Mouse (Mus musculus) kidney, embryonic 14.5 days (tissue): Measurements from ENCODE around the gene Efhd1. TPM values are rescaled to one million over a fixed set of nuclear protein-coding genes. Genes with fewer than 3 reads are reported as not detected.

Experiments
- ATAC-seq: fragments of 200-750 bp; cut with Nextera tagmentation; 2 replicates; pipeline ENCODE4 v1.8.0; 2017; ENCODE audit warnings: moderate number of reproducible peaks, mild to moderate bottlenecking, moderate TSS enrichment, moderate library complexity; ENCODE audit not compliant: low FRiP score, low TSS enrichment
- H3K27ac ChIP-seq: fragments of 300-500 bp; sonication (generic); 2 replicates; pipeline ENCODE4 v1.5.1; 2014; ENCODE audit warnings: low read depth, mild to moderate bottlenecking, low read length, moderate library complexity, mixed read lengths
- H3K27me3 ChIP-seq: fragments of 300-500 bp; sonication (generic); 2 replicates; pipeline ENCODE4 v1.6.1; 2014; ENCODE audit warnings: mild to moderate bottlenecking, low read length; ENCODE audit not compliant: control insufficient read depth, insufficient read depth
- H3K36me3 ChIP-seq: fragments of 300-500 bp; sonication (generic); 2 replicates; pipeline ENCODE4 v1.6.1; 2014; ENCODE audit warnings: low read length, mixed read lengths; ENCODE audit not compliant: control insufficient read depth, insufficient read depth
- H3K4me1 ChIP-seq: fragments of 300-500 bp; sonication (generic); 2 replicates; pipeline ENCODE4 v1.6.1; 2014; ENCODE audit warnings: low read length, mixed read lengths; ENCODE audit not compliant: control insufficient read depth, insufficient read depth
- H3K4me2 ChIP-seq: fragments of 300-500 bp; sonication (generic); replicated peaks from 2 replicates; pipeline ENCODE4 v1.6.1; 2014; ENCODE audit warnings: low read depth, mild to moderate bottlenecking, low read length
- H3K4me3 ChIP-seq: fragments of 300-500 bp; sonication (generic); 2 replicates; pipeline ENCODE4 v1.5.1; 2014; ENCODE audit warnings: mild to moderate bottlenecking, low read length
- H3K9ac ChIP-seq: fragments of 300-500 bp; sonication (generic); 2 replicates; pipeline ENCODE4 v1.6.1; 2014; ENCODE audit warnings: low read depth, mild to moderate bottlenecking, low read length, moderate library complexity
- H3K9me3 ChIP-seq: fragments of 300-500 bp; sonication (generic); 2 replicates; pipeline ENCODE4 v1.6.1; 2016; ENCODE audit warnings: low read length; ENCODE audit not compliant: control insufficient read depth
- WGBS: fragments of 180-500 bp; shearing (Covaris S2); extraction: QIAGEN DNeasy Blood & Tissue Kit; methylation state at CpG from one replicate; pipeline ENCODE4 v1.1.7; 2014; 5-methylcytosine and 5-hydroxymethylcytosine counted together
- polyA plus RNA-seq: library from polyadenylated mRNA; unstranded; fragments of >200 nt; fragmentation: Nextera tagmentation; extraction: Ambion mirVana; gene quantifications from 2 replicates; pipeline ENCODE4 v1.2.1, GENCODE M21; 2014

Efhd1 gene
- polyA plus RNA-seq, 1 experiment from 2014 or later, result 3.6 TPM

- no peaks in the 10 kb centered on the region for H3K27me3 ChIP-seq
- no peaks in the 10 kb centered on the region for H3K9me3 ChIP-seq
- H3K27ac ChIP-seq, result no peak overlapping the region
- H3K36me3 ChIP-seq, result no peaks in the 10 kb centered on the region
- peak; percentile 84 for ATAC-seq
- no peak overlapping the region; the same call in 1 of the 2 replicates for H3K9ac ChIP-seq
- H3K4me1 ChIP-seq, result peaks cover 2% of the 10 kb centered on the region; the same call in 1 of the 2 replicates
- H3K4me3 ChIP-seq, result no peak overlapping the region
- WGBS, result 44% methylated on average over 15 of the region's 15 CpGs
- no peak overlapping the region for H3K4me2 ChIP-seq
Observed at GRCm38 (mm10) chr1:87292420-87293190, 28.4 kb downstream of the Efhd1 start.

- ATAC-seq, result no peak; the same call in 1 of the 2 replicates
- Histone ChIP-seq H3K36me3 (no peaks in the 10 kb centered on the region), H3K4me1 (peaks cover 2% of the 10 kb centered on the region; the same call in 1 of the 2 replicates), H3K4me3 (no peak overlapping the region), H3K9me3 (no peaks in the 10 kb centered on the region), H3K4me2 (no peak overlapping the region), H3K27me3 (no peaks in the 10 kb centered on the region), H3K27ac (peak overlapping the region; percentile 13; the same call in 1 of the 2 replicates), H3K9ac (no peak overlapping the region)
- WGBS, result 65% methylated on average over 4 of the region's 4 CpGs
Observed at GRCm38 (mm10) chr1:87294063-87294710, 30.0 kb downstream of the Efhd1 start.

GRCm38 (mm10) chr1:87294951-87295350, 30.8 kb downstream of the Efhd1 start:
- ATAC-seq, result no peak
- Histone ChIP-seq H3K9ac (no peak overlapping the region), H3K9me3 (no peaks in the 10 kb centered on the region), H3K27me3 (no peaks in the 10 kb centered on the region), H3K4me2 (no peak overlapping the region), H3K27ac (peak overlapping the region; percentile 33; the same call in 1 of the 2 replicates), H3K4me3 (no peak overlapping the region), H3K4me1 (peaks cover 2% of the 10 kb centered on the region; the same call in 1 of the 2 replicates), H3K36me3 (no peaks in the 10 kb centered on the region)
- WGBS, result 49% methylated on average over 4 of the region's 4 CpGs

- no peak overlapping the region for H3K27ac ChIP-seq
- no peak overlapping the region for H3K9ac ChIP-seq
- H3K9me3 ChIP-seq, result no peaks in the 10 kb centered on the region
- 90% methylated on average over 10 of the region's 10 CpGs for WGBS
- no peak for ATAC-seq
- H3K4me3 ChIP-seq, result no peak overlapping the region
- no peak overlapping the region for H3K4me2 ChIP-seq
- H3K36me3 ChIP-seq, result no peaks in the 10 kb centered on the region
- H3K4me1 ChIP-seq, result peaks cover 2% of the 10 kb centered on the region; the same call in 1 of the 2 replicates
- no peaks in the 10 kb centered on the region for H3K27me3 ChIP-seq
Observed at GRCm38 (mm10) chr1:87297346-87297925, 33.3 kb downstream of the Efhd1 start.

GRCm38 (mm10) chr1:87300360-87301286, 36.5 kb downstream of the Efhd1 start:
- Histone ChIP-seq H3K4me1 (no peaks in the 10 kb centered on the region; the same call in 1 of the 2 replicates), H3K27ac (no peak overlapping the region), H3K9ac (no peak overlapping the region), H3K27me3 (no peaks in the 10 kb centered on the region), H3K4me3 (no peak overlapping the region), H3K4me2 (no peak overlapping the region), H3K36me3 (no peaks in the 10 kb centered on the region), H3K9me3 (no peaks in the 10 kb centered on the region)
- peak; percentile 58; the same call in 1 of the 2 replicates for ATAC-seq
- WGBS, result 42% methylated on average over 14 of the region's 14 CpGs

GRCm38 (mm10) chr1:87301971-87302370, 37.8 kb downstream of the Efhd1 start:
- no peak overlapping the region for H3K9ac ChIP-seq
- no peaks in the 10 kb centered on the region for H3K27me3 ChIP-seq
- H3K27ac ChIP-seq, result no peak overlapping the region
- 88% methylated on average over 2 of the region's 2 CpGs for WGBS
- no peak overlapping the region for H3K4me2 ChIP-seq
- no peaks in the 10 kb centered on the region for H3K36me3 ChIP-seq
- no peaks in the 10 kb centered on the region for H3K9me3 ChIP-seq
- no peaks in the 10 kb centered on the region; the same call in 1 of the 2 replicates for H3K4me1 ChIP-seq
- no peak overlapping the region for H3K4me3 ChIP-seq
- no peak for ATAC-seq

GRCm38 (mm10) chr1:87308952-87309351, 44.8 kb downstream of the Efhd1 start:
- 87% methylated on average over 3 of the region's 3 CpGs for WGBS
- ATAC-seq, result no peak

GRCm38 (mm10) chr1:87309621-87310020, 45.5 kb downstream of the Efhd1 start:
- no peaks in the 10 kb centered on the region for H3K9me3 ChIP-seq
- no peak overlapping the region for H3K4me3 ChIP-seq
- no peak overlapping the region for H3K9ac ChIP-seq
- H3K27ac ChIP-seq, result no peak overlapping the region
- H3K36me3 ChIP-seq, result no peaks in the 10 kb centered on the region
- H3K4me1 ChIP-seq, result no peaks in the 10 kb centered on the region
- WGBS, result 73% methylated on average over 16 of the region's 16 CpGs
- no peak overlapping the region for H3K4me2 ChIP-seq
- ATAC-seq, result no peak
- H3K27me3 ChIP-seq, result no peaks in the 10 kb centered on the region

More at GRCm38 (mm10) chr1:87308952-87309351, 44.8 kb downstream of the Efhd1 start:
- Histone ChIP-seq H3K4me1 (no peaks in the 10 kb centered on the region), H3K27ac (no peak overlapping the region), H3K4me2 (no peak overlapping the region), H3K9ac (no peak overlapping the region), H3K27me3 (no peaks in the 10 kb centered on the region), H3K4me3 (no peak overlapping the region), H3K9me3 (no peaks in the 10 kb centered on the region), H3K36me3 (no peaks in the 10 kb centered on the region)
